Mouse (Mus musculus) cerebellum, adult 9-10 months (tissue): ENCODE results near the gene Cyp4f15.
"Not testable (repeated sequence)": the region's sequence is repeated elsewhere in the genome, so short reads cannot be mapped to it uniquely, and the experiment has no call there.

Experiments used
- DNase-seq: peaks from one replicate; pipeline ENCODE4 v3.0.0; 2022

Cyp4f15 gene

DNA sequence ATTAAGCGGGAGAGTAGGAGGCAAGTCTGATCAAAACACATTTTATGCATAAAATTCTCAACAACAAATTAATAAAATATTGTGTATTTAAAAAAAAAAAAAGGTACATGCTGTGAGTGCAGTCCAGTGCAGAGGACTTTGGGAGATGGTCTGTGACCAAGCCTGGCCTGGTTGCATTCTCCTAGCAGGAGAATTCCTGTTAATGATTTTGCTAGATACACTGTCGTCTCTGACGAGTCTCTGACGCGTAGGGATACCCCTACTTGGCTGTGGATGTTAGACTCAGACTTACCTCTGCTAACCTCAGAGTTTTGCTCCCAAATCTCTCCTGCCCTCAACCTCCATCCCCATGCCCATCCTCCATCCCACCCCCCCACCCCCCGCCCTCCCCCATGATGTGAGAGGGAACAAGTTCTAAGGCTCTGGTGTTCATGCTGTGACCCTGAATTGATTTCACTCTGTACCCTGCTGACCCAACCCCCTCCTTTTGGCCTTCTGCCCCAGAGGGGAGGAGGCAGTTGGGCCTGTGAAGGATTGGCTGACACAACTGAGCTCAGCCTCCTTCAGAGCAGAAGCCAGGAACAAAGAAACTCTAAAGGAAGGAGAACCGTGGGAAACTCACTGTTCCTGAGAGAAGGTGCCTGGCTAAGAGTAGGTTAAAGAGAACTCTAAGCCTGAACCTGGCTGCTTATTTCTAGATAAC, at the start of gene Cyp4f15:
Gene Cyp4f15, plus strand, starts transcription at position 580 of the 703 bp plus-strand sequence.
- peak; percentile 4 for DNase-seq

DNA sequence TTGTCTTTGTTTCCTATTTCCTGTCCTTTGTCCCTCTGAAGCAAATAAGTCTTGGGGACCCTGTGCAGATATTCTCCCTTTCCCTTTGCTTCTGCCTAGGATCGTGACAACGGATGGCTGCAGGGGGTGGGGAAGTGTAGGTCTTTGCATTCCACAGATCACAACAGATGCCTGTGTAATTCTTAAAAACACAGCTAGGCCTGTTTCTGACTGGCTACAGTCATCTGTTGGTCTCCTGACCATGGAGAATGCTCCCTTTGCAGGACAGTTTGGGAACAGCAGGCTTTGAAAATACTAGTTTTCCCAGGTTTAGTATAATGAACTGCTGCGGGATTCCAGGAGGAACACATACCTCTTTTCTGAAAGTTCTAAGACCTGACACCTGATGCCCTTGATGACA, 49.1 kb upstream of the Cyp4f15 start:
- DNase-seq, result no peak

DNA sequence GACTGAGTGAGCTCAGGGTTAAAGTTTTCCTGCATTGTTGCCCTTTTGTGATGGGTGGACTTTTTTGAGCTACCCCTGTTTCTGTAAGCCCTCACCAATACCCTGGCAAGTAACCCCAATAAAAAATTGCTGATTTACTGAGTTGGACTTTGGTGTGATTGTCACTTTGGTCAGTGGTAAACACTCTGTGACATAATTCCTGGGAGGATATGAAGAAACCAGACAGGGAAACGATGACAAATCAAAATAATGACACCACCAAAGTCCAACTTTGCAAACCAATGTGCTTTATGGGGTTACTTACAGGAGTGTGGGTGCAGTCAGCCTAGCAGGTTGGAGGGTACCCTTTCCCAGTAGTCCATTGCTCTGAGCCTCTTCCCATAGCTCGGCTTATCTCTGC, 48.3 kb upstream of the Cyp4f15 start:
- DNase-seq, result no peak

DNA sequence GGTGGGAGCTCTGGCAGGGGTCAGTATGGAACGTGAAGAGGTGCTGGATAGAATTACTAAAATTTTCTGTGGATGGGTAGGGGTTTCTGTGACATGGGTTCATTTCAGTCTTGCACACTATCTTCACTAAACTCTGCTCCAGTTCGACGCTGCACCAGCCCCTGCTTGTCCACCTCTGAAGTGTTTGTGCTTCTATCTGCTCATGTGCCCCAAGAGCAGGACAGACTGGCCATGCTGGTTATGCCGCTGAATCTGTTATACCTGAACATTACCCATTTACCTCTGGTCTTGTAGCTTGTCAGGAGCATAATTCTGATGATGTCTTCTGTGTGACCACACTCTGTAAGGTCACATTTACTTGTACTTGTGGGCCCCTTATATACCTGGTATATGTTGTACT, 38.8 kb upstream of the Cyp4f15 start:
- DNase-seq, result no peak

DNA sequence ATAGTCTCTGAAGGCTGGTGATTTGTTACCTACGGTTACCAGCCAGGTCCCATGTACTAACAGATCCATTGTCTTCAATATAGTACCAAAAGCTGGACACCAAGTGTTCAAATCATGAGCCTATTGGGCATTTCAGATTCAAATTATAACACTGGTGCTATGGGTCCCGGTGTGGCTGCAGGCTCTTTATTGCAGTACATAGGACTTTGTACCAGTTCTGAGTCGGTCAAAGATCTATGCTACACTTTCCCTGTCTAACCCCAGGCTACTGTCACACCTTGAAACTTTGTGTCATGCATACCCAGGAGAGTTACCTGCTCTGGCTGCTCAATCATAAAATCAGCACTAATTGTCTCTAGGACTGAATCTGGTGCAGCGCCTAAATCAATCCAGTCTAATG, 31.6 kb upstream of the Cyp4f15 start:
- no peak for DNase-seq

DNA sequence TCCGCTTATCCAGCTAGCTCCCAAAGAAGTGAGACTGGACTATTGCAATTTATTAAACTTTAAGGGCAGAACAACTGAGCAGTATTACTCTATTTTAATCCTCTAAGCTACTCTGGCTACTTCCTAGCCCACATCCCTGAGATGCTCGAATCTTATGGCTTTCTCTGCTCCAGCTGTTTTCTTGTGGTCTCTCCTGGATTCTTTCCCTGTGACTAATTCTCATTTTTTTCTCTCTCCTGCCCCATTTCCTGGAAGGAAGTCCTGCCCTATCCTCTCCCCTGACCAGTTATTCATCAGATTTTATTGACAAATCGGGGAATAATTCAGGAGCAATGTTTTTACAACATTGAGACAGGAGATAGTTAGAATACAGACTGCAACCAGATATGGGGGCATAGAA, 28.4 kb upstream of the Cyp4f15 start:
- no peak for DNase-seq

DNA sequence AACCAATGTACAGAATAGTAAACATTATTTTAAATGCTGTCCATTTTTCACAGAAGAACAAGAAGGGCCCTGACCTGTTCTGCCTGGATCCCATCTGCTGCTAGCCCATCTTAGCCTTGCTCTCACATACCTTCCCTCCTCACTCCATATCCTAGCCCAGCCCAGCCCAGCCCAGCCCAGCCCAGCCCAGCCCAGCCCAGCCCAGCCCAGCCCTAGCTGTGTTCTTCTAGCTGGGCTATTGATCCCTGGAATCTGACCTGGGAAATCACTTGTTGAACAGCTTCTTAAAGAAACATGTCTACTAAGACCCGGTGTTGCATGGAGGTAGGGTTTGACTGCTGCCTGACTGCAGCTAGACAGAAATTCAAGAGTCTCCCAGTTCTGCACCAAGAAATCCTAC, 27.2 kb upstream of the Cyp4f15 start:
- no peak for DNase-seq

DNA sequence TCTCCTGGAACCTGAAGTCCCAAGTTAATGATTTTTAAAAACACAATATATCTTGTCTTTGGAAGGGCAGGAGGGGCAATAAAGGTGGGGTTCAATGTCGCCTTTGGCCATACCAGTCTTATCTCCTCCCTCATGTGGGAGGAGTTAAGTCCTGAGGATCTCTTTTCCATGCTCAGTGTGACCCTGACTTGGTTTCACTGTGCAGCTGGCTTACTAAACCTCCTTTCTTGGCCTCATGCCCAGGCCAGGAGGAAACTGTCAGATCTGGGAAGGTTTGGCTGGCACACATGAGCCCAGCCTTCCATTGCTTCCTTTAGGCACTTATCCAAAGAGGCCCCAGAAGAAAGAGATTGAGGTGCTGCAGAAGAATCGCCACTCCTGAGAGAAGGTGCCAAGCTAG, 26.7 kb upstream of the Cyp4f15 start, which contains the start of gene Cyp4f40:
Gene Cyp4f40, plus strand, starts transcription at position 189 of the 400 bp plus-strand sequence.
- DNase-seq, result no peak

DNA sequence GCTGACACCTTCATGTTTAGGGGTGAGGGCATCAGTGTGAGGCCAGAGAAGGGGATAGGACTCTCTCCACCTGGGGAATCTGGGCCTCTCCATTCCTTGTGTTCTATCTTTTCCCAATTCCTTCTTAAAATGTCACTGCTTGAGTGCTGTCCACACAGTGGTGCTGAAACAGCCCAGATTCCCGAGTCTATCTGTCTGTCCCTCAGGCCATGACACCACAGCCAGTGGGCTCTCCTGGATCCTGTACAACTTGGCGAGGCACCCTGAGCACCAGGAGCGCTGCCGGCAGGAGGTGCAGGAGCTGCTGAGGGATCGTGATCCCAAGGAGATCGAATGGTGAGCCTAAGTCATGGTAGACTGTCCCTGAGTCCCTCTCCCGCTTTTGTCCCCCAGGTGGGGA, 11.5 kb upstream of the Cyp4f15 start:
- no peak for DNase-seq

DNA sequence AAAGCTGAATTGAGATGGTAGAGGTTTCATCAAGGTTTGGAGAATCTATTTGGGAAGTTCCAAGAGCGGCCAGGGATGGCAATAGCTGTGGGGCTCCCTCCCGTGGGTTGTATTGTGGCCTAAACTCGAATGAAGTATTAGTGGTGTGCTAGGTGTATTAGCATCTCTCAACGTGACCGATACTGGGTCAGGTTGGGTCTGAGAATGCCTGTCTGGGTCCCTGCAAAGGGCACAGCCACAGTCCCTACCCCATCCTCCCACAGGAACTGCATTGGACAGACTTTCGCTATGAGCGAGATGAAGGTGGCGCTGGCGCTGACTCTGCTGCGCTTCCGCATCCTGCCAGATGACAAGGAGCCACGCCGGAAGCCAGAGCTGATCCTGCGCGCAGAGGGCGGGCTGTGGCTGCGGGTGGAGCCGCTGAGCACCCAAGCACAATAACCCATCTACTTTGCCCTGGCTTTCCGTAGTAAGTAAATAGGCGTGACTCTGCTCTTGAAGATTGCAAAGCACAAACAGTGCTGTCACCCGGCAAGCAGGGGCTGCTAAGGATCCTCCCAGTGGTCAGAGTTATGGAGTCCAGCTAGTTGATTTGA, 9.3 kb upstream of the Cyp4f15 start:
- no peak for DNase-seq

DNA sequence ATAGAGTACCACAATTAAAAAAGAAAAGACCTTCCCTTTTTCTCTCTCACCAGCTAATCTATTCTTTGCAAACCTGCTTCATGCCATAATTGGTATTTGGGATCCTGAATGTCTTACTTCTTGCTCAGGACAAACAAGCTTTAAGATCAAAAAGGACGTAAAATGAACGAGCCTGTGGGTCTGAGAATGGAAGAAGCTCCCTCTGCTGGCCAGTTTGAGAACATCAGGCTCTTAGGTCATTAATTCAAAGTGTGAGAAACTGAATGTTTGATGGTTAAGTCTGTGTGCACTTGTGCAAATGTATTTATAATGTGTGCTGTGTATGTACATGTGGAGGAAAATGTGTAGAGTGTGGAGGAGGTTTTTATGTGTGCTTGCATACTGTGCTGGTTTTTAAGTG, 5.0 kb upstream of the Cyp4f15 start:
- DNase-seq, result peak; percentile 50

DNA sequence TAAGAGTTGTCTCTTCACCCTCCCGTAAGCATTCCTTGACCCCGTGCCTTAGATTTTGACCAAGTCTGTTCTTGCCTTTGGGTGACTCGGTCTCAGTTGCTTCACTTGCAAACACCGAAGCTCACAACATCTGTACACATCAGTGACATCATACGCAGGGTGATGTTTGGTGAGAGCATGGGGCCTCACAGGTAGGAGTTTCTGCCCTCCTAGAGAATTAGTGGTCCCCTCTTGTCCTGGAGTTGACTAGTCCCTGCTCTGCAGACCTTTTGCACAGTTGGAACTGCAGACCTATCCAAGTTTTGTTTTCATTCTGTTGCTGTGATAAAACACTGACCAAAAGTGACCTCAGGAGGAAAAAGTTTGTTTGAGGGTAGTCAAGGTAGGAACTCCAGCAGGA, 1.3 kb downstream of the Cyp4f15 start:
- DNase-seq, result no peak

DNA sequence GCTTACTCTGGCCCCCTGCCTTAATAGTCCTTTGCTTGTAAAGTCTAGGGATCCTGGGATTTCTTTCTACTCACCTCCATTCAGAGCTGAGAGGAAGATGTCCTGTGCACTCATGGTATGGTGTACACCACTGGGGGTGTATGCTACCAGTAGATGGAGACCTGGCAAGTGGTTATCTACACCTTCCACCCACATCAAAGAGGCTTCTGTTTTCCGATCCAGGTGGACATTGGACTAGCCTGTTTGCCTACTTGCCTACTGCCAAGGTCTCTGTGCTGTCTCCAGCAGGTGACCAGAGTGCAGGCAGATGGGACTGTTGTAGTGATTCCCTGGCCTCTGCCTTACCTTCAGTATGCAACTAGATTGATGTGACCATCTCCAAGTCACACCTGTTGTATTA, 5.5 kb downstream of the Cyp4f15 start:
- DNase-seq, result no peak

DNA sequence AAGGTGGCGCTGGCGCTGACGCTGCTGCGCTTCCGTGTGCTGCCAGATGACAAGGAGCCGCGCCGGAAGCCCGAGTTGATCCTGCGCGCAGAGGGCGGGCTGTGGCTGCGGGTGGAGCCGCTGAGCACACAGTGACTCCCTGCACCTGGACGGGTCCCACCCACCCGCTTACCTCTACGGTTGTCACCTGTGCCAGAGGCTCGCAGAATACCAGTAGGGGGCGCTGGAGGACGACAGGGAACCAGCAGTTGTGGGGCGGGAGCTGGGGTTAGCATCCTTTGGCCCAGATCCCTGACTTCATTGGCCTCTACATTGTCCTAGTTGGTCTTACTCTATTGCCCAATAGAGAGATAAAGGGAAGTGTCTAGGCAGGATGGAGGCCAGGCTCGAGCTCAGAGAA, 17.4 kb downstream of the Cyp4f15 start:
- peak; percentile 1 for DNase-seq

DNA sequence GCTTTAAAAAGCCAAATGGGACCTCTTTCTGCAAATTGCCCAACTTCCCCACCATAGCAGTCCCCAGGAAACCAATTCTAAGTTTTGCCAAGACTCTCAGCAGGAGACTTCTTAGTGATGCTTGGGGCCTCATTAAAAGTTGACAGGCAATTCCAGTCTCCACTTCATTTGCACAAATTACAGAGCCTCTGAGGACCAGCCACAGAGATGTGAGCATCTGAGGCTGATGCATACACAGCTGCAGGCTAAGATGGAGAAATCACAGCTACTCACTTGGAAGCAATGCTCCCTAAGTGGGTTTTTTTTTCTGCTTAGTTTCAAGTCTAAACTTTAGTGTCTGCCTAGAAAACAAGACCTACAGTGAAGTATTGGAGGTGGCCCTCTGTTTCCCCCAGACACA, 25.1 kb downstream of the Cyp4f15 start:
- DNase-seq, result not testable (repeated sequence)

DNA sequence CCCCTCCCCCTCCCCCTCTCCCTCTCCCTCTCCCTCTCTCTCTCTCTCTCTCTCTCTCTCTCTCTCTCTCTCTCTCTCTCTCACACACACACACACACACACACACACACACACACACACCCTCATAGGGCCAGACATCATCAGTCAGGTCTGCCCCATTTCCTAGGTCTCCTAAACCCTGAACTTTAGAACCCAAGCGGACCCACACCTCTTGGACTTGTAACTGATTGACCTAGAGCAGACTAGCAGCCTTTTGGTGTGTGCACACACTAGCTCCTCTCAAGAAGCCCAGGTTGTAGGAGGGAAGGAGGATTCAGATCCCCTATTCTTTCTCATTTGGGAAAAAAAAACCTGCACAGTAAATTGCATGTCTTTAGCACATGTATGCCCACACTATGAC, 36.7 kb downstream of the Cyp4f15 start:
- DNase-seq, result not testable (repeated sequence)

DNA sequence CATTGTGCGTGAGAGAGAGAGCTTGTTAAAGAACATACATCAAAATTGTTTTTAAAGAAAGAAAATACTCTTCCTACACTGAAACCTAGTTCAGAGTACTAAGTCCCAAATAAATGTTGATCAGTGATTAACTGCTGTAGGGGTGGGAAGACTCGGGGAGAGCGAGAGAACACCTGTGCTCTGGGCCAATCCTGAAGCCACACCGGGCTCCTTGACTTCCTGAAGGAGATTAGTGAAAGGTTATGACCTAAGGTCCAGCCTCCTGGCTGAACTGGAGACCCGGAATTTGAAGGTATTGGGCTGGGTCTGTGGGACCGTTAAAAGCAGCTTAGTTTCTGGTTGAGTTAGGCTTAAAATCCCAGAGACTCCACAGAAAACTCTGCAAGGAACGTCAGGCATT, 37.3 kb downstream of the Cyp4f15 start:
- no peak for DNase-seq

DNA sequence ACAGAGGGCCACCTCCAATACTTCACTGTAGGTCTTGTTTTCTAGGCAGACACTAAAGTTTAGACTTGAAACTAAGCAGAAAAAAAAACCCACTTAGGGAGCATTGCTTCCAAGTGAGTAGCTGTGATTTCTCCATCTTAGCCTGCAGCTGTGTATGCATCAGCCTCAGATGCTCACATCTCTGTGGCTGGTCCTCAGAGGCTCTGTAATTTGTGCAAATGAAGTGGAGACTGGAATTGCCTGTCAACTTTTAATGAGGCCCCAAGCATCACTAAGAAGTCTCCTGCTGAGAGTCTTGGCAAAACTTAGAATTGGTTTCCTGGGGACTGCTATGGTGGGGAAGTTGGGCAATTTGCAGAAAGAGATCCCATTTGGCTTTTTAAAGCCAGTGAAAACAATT, 40.9 kb downstream of the Cyp4f15 start:
- not testable (repeated sequence) for DNase-seq

DNA sequence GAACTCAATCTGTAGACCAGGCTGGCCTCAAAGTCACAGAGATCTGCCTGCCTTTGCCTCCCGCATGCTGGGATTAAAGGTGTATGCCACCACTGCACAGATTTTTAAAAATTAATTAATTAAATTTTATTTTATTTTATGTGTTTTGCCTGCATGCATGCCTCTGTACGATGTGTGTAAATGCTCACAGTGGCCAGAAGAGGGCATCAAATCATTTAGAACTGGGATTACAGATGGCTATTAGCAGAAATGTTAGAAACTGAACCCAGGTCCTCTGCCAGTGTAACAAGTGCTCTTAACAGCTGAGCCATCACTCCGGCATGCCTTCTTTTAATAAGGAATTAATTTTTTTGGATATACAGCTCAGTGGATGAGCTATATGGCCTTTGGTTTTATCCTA, 43.6 kb downstream of the Cyp4f15 start:
- no peak for DNase-seq

DNA sequence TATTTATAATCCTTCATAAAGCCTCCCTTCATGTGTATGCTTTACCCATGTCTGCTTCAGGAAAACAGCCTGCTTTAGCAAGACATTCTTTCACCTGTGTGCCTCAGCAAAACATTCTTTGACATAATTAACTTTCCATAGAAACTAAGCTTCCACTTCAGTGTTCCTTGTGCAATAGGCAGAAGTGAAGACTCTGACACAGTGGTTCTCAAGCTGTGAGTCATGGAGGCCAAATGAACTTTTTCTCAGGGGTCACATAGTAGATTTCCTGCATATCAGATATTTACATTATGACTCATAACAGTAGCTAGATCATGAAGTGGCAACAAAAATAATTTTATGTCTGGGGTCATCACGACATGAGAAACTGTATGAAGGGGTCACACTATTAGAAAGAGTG, 53.0 kb downstream of the Cyp4f15 start:
- no peak for DNase-seq

DNA sequence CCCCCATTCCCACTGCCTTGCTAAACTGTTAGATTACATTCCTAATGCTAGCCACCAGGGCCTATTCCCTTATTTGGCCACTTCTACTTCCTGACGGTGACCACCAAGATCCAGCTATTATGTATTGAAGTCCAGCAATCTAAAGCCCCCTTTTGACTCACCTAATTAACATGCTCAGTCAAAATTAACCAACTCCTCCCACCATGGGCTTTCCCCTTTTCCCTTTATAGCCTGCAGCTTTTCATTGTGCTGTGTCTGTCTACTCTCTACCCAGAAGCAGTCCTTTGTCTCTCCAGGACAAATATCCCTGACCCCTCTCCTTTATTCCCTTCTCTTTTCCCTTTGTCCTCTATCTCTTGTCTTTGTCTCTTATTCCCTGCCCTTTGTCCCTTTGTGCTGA, 55.6 kb downstream of the Cyp4f15 start:
- no peak for DNase-seq

DNA sequence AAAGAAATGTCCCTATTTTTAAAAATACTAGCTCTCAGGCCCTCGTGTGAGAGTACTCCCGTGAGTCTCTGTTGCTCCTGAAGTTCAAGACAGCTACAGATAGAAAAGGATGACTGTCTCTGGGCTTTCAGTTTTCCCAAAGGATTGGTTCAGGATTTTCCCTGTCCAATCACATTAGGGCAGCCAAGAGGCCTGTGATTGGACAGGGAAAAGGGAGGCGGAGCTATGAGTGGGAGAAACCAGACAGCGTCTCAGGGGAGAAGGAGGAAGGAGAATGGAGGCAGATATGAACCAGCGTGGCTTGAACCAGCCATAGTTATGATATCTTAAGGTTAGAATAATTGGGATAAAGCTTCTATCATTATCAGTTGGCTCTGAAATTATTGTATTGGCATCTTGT, 65.2 kb downstream of the Cyp4f15 start:
- no peak for DNase-seq
